Mouse (Mus musculus): Measurements from ENCODE around the gene Tnfrsf13c.

The Tnfrsf13c gene

GRCm38 (mm10) chr15:82207504-82208219 is 16.5 kb downstream of the Tnfrsf13c start:
- no peak for DNase-seq (ENCODE audit: low spot score)

DNA sequence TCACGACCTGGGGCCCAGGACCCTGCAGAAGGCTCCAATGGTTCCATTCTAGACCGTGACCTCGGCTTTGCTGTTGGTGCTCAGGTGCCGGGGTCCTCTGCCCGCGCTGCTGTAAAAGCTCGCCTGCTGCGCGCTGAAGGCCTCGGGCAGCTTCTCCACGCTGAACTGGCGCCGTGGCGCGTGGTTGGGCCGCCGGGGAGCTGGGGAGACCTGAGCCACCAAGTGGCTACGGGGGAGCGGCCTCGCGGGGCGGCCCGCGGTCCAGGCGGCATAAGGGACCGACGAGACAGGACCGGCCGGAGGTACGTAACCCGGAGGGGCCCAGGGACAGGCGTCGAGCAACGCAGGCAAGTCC is 17.1 kb downstream of the Tnfrsf13c start:
- DNase-seq (ENCODE audit: low spot score): no peak

DNA sequence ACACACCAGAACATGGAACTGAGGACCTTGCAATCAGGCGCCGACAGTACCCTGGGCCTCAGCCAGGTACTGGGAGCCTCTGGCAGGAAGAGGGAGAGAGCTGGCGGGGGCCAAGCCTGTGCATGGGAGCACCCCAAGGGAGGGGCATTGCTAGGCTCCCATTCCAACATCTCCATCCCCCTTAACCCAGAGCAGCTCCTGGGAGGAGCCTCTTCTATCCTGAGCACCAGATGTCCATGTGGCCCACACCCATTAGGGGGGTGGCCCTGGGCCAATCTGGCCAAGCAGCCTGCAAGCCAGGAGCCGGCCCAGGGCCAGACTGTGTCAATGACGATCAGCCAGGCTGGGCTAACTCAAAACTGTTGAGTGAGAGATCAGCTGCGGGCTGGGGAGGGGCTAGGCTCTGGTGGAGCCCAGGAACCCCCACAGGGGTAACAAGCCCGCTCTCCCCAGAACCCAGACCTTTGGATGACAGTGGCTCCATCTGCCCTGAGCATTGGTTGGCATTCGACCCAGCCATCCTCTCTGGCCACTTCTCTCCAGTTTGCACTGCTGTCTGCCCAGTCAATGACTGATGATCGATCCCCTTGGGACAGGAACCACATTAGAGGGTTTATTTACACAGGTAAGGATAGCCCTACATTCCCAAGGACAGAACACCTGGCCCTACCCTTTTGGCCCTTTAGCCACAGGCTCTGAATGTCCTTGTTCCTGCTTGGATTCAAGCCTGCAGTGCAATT is 17.6 kb downstream of the Tnfrsf13c start:
- no peak for DNase-seq (ENCODE audit: low spot score)

DNA sequence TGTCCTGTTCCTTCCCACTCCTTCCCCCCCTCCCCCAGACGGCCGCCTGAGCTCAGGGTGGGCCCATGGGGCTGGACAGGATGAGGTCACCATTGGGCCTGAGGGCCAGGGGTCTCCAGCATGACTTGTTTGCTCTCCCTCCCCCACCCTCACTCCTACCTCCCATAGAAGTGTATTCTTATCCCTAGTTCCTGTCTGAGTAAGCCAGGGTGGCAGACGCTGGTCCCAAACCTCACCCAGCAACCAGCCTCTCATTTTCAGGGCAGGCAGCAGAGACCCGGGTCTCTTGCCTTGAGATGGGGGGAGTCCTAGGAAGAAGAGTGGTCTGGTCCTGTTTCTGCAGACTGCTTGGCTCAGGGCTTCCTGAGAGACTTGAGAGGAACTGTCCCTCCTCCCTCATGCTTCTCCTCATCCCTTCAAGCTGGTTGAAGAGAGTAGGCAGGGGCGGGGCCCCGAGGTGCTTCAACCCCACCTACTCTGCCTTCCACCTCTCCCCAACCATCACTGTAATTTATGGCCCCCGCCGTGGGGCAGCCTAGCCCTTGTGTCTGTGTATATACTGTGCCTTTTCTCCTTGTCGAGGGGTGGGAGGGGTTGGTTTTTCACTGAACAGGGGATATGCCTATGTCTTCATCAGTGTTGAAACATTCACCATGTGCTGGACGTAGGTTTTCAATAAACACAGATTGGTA is 19.3 kb downstream of the Tnfrsf13c start:
- no peak for DNase-seq (ENCODE audit: low spot score)

GRCm38 (mm10) chr15:82203611-82204351 is 20.4 kb downstream of the Tnfrsf13c start:
- no peak for DNase-seq (ENCODE audit: low spot score)

DNA sequence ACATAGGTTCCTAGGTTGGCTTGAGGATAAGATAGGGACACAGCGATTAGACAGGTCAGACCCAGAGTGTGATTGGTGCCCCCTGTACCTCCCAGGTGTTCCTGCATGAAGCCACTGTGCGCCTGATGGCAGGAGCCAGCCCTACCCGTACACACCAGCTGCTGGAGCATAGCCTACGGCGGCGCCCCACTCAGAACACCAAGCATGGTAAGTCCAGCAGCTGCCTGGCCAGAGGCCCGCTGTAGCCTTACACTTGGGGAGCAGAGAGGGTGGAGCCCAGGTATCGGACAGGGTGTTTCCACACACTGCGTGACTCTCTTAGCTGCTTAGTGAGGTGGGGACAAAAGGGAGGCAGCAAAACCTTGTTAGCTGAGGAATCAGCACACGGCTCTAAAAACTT is 21.1 kb downstream of the Tnfrsf13c start:
- no peak for DNase-seq (ENCODE audit: low spot score)

DNA sequence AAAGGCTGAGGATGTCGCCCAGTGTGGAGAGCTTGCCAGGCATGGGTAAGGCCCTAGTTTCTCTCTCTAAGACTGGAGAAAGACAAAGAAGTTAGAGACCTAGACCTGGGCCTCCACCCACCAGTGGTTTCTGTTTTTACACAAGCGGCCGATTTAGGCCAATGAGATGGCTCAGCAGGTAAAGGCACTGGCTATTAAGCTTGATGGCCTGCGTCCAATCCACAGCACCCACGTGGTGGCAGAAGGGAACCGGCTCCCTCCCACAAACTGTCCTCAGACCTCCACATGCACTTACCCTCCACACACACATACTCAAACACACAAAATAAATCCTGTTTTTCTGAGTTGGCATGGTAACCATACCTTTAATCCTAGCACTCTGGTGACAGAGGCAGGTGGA is 22.1 kb downstream of the Tnfrsf13c start:
- no peak for DNase-seq (ENCODE audit: low spot score)

DNA sequence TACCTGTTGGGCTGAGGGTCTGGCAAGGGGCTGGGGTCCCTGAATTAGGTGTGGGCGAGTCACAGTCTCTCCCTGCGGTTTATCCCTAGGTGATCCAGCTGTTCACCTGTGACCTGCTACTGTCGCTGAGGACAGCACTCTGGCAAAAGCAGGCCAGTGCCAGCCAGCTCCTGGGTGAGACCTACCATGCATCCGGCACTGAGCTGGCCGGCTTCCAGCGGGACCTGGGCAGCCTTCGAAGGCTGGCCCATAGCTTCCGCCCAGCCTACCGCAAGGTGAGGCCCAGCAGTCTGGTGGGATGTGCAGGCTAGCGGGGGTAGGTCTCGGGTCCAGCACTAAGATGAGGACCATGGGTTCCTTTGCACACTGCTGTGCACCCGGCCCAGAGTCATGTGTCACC is 24.6 kb downstream of the Tnfrsf13c start:
- DNase-seq (ENCODE audit: low spot score): no peak

DNA sequence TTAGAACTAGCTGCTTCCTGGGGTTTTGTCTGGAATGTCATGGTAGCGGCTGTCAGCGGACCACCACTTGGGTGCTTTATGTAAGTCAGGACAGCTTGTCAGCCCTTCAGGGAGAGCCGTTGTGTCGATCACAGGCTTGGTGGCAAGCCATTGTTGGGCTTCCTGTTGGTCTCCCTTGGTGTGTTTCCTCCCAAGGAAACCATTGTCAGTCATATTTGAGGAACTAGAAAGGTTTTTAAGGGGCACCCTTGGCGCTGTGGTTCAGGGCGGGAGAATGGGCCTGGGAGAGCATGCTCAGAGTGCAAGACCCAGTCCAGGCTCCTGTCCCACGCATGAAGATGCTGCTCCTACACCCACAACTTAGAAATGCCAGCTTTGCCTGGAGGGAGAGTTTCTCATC is 25.8 kb downstream of the Tnfrsf13c start:
- no peak for DNase-seq (ENCODE audit: low spot score)

DNA sequence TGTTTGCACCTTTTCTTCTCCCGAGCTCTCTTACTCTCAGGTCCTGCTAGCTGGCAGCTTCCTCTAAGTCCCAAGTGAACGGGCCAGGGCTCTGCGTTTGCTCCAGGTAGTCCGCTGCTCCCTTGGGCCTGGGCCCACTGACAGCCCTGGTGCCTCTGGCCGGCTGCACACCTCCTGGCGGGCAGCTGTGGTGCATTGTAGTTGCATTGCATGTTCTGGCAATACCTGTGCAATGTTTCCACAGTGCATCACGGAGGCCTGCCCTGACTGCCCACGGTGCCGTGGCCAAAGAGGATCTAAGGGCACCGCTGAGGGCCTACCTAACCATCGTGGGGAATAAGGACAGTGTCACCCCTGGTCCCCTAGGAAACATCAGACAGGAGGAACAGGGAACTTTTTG is 26.2 kb downstream of the Tnfrsf13c start:
- DNase-seq (ENCODE audit: low spot score): no peak

DNA sequence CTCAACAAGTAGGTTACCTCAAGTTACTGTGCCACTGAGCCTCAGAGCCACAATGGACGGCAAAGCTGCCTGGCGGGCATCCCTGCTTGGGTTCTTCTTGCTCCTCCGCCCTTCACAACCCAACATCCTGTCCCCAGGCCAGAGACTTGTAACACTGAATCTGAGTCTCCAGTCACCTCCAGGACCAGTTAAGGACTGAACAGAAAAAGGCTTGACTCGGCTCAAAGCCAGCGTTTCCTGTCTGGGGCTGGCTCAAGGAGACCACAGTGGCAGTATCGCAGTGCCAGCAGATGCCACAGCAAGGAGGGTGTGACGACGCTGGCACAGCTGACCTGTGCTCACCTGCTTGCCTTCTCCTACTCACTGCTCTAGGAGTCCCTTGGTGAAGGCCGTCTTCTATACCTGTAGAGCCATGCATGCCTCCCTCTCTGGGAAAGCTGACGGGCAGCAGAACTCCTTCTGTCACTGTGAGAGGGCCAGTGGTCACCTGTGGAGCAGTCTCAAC is 26.9 kb downstream of the Tnfrsf13c start:
- DNase-seq (ENCODE audit: low spot score): no peak

- DNase-seq (ENCODE audit: low spot score): no peak
These were observed 27.9 kb downstream of the Tnfrsf13c start for GRCm38 (mm10) chr15:82196300-82196699.

DNA sequence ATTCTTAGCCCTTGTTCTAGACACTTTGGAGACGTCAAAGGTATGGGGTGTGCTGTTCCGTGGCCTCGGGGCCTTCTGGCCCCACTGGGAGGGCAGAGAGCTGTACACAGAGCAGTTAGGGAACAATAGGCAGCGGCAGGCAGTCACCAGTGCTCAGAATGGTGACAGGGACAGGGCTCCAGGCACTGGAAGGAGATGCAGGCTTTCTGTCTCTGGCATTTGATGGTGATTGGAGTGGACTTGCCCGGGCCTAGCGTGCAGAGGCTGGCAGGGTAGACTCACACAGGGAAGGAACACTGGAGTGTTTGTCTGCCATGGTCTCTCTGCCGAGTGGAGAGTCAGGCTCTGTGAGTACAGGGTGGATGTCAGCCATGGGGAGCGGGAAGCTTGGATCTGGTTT is 31.6 kb downstream of the Tnfrsf13c start:
- DNase-seq (ENCODE audit: low spot score): no peak

GRCm38 (mm10) chr15:82188481-82189240 is 35.5 kb downstream of the Tnfrsf13c start:
- no peak for DNase-seq (ENCODE audit: low spot score)

GRCm38 (mm10) chr15:82187924-82188323 is 36.2 kb downstream of the Tnfrsf13c start:
- no peak for DNase-seq (ENCODE audit: low spot score)

- DNase-seq (ENCODE audit: low spot score): no peak
These were observed 36.8 kb downstream of the Tnfrsf13c start for GRCm38 (mm10) chr15:82187401-82187800.

GRCm38 (mm10) chr15:82186931-82187330 is 37.2 kb downstream of the Tnfrsf13c start:
- no peak for DNase-seq (ENCODE audit: low spot score)

GRCm38 (mm10) chr15:82186131-82186530 is 38.0 kb downstream of the Tnfrsf13c start:
- no peak for DNase-seq (ENCODE audit: low spot score)

GRCm38 (mm10) chr15:82185062-82185783 is 38.9 kb downstream of the Tnfrsf13c start:
- DNase-seq (ENCODE audit: low spot score): no peak

GRCm38 (mm10) chr15:82184656-82185055 is 39.5 kb downstream of the Tnfrsf13c start:
- DNase-seq (ENCODE audit: low spot score): peak; percentile 90

GRCm38 (mm10) chr15:82184183-82184582 is 40.0 kb downstream of the Tnfrsf13c start:
- peak; percentile 76 for DNase-seq (ENCODE audit: low spot score)
